Mouse (Mus musculus) gastrocnemius, adult 8-10 months (tissue): ENCODE measurements around the gene Arid3a. TPM values are rescaled to one million over a fixed set of nuclear protein-coding genes. Genes with fewer than 3 reads are reported as not detected.
"Not testable (repeated sequence)": the region's sequence is repeated elsewhere in the genome, so short reads cannot be mapped to it uniquely, and the experiment has no call there.

Source experiments
- DNase-seq, 2 experiments: peaks; one replicate each; pipeline ENCODE4 v3.0.0; 2022; ENCODE audit warnings: low spot score in 2 of 2
- total RNA-seq, 4 experiments: library from RNA; stranded (reverse); gene quantifications; 2 replicates each; pipeline ENCODE4 v1.2.4; 2022

The Arid3a gene
- total RNA-seq, 4 experiments from 2014 or later, result 1.5 to 2.3 (median 2.1) TPM

DNA sequence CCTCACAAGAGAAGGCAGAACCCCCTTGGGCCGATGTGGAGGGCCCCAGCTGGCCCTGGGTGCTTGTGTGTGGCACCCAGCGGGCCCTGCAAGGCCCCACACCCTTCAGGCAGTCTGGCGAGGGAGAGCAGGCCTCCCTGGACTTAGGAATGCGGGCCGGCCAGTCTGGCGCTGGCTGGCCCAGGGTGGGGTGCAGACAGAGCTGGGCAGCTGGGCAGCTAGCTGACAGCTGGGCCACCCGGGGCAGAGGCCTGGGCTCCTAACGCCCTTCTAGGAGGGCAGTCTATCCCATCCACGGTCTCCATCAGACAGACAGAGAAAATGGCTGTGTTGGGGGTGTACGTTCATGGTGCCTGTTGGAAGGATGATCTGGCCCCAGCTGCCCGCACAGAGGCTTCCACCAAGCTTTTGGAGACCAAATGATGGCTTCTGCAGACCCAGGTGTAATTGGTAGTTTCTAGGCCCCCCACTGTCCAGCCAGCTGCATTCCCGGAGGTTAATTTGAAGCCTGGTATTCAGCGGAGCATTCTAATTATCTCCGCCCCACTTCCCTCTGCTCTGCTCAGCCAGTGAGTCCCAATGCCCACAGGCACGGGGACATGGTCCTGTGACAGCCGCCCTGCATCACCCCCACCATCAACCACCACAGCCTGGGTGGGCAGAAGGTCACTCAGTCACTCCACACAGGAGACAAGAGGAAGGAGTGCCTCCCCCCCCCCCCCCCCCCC is 18.8 kb downstream of the Arid3a start:
- DNase-seq, result no peak

DNA sequence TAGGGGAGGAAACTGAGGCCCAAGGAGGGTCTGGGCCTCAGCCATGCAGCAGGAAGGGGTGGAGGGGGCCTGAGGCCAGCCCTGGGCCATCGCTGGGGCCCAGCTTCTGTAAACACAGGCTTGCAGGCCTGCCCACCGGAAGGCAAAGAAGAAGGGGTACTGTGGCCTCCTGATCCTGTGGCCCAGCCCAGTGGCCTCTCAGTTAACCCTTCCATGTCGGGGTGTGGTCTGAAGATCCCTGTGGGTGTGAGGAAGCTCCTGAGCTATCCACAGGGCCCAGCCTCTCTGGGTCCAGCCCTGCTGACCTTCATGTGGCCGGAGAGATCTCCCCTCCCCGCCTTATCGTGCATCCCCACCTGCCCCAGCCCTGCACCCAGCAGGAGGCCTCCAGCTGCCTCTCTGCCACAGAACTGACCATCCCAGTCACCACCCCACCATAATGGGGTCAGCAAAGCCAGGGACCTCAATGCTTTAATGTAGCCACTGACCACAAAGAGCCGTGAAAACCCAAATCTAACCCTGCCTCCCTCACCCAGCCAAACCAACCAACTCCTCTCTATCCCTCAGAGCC is 20.0 kb downstream of the Arid3a start:
- no peak for DNase-seq

DNA sequence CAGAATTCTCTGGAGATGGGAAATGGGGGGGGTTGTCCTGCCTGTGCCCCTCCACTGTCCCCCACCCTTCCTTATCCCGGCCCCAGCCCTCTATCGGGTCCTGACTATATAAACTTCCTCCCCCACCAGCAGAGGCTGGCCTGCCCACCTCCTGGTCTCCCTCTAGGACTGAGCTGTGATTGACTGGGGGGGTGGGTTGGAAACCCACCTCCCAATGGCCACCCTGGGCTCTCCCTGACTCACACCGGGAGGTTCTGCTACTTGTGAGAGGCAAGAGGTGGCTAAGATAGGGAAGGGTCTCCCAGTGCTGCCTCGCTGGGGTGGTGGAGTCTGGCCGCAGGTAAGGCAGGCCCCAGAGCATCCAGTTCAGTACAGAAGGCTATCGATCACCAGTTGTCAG is 20.7 kb downstream of the Arid3a start:
- DNase-seq, result no peak

DNA sequence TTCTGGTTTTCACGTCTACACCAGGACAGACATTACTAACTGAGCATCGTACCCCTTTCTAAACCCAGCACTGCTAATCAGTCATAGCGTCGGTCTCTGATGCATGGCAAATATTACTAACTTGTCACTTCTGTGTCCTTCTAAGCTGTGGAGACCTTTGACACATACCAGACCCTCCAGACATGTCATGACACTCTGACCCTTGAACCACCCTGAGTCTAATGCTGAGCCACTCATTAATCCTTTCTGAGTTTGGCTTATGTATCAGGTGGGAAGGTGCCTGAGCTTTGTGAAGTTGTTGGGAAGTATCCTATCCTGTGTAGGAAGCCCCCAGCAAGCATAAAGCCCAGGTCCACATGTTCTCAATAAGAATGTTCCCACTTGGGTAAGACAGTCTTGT is 23.0 kb downstream of the Arid3a start:
- no peak for DNase-seq

DNA sequence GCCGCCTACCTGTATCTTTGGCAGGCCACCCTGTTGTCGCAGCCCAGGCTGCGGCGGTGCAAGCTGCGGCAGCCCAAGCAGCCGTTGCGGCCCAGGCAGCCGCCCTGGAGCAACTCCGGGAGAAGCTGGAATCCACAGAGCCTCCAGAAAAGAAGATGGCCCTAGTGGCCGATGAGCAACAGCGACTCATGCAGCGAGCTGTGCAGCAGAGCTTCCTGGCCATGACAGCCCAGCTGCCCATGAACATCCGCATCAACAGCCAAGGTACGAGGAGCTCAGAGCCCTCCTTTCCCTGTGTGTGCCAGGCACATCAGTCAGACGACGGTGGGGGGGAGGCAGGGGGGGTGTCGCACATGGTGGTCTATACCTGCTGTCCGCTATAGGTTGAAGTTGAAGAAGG is 23.8 kb downstream of the Arid3a start:
- no peak for DNase-seq

DNA sequence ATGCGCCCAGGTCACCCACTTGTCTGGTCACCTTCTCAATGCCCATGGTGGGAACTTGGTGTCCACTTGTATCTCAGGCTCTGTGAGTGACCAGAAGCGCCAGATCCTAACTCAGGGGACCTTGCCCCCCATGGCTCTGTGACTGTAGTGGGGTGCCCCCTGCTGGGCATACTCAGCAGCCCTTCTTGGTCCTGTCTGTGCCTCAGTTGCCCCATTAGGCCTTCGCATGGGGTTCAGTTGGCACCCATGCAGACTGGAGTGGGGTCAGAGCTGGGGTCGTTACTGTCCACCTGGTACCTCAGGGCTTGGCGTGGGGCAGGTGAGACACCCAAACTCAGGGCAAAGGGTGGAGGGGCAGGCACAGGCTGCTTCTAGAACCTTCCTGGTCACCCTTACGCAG is 27.1 kb downstream of the Arid3a start:
- no peak for DNase-seq

DNA sequence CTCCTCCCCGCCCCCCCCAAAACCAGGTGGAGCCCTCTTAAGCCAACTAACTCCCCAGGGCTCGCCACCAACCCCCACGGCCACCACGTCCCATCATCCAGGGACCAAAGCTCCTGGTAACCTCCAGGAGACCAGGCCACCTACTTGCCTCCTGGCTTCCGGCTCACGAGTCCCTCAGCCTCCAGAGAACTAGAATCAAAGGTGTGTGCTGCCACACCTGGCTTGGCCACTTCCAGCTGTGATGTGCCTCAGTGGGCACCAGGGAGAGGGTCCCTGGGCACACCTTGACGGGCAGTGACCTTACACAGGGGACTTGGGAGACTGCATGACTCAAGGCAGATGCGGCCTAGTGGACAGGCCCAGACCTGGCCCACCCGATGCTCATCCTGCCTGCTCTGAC is 28.8 kb downstream of the Arid3a start:
- no peak for DNase-seq

DNA sequence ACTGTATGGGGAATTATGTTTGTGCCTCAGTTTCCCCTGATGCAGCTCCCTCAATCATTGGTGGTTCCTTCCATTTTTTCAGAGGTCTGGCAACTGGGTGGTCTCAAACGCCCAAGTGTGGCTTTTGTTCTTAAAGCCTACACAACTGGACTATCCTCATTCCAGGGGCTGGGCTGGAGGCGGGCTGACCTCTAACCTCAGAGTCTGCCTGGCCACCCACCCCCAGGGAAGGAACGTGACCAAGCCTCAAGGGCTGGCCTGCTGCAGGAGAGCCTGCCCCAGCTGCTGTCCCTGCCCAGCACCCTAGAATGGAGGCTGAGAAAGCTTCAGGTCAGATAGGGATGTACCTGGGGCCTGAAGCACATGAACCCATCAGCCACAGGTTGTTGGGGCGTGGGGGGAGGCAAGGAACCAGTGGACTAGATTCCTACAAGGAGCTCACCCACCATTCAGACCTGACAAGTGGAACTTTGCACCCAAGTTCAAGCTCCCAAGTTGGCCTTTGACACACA is 29.9 kb downstream of the Arid3a start:
- no peak for DNase-seq

DNA sequence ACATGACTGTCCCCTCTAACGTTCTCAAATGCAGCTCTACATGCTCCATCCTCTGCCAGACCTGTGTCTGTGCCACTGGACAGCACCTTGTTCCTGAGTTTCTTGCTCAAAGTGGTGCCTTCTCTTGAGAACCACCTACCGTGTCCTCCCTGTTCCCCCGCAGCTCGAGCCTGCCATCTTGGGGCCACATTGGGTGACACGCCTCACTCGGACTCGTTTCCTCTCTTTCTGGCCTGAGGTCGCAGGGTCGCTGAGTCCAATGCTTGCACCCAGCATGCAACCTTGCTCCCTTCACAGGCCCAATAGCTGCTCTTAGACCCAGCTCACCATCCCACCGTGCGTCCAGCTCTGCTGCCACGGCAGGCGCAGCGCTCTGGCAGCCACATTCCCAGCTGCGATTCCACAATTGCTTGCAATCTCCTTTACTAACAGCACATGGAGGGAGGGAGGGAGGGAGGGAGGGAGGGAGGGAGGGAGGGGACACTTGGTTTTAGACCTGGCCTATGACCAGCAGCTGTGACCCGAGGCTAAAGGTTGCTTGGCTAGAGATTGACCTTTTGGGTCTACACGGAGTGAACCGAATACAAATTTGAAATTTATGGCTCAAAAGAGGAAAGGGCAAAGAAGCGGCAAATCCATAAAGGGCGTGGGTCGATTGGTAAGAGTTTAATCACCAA is 31.4 kb downstream of the Arid3a start:
- peak; percentile 63 to 67 for DNase-seq

DNA sequence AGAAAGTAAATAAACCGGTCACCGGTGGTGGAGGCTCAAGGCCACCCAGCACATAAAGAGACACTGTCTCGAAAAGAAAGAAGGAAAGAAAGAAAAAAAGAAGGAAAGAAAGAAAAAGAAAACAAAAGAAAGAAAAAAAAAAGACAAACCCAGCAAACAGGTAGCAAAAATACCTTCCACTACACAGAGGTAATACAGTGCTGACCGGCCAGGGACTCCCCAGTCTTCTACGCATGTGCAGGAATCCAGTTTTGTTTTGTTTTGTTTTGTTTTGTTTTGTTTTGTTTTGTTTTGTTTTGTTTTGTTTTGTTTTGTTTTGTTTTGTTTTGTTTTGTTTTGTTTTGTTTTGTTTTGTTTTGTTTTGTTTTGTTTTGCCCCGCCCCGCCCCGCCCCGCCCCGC is 32.6 kb downstream of the Arid3a start:
- not testable (repeated sequence) for DNase-seq

DNA sequence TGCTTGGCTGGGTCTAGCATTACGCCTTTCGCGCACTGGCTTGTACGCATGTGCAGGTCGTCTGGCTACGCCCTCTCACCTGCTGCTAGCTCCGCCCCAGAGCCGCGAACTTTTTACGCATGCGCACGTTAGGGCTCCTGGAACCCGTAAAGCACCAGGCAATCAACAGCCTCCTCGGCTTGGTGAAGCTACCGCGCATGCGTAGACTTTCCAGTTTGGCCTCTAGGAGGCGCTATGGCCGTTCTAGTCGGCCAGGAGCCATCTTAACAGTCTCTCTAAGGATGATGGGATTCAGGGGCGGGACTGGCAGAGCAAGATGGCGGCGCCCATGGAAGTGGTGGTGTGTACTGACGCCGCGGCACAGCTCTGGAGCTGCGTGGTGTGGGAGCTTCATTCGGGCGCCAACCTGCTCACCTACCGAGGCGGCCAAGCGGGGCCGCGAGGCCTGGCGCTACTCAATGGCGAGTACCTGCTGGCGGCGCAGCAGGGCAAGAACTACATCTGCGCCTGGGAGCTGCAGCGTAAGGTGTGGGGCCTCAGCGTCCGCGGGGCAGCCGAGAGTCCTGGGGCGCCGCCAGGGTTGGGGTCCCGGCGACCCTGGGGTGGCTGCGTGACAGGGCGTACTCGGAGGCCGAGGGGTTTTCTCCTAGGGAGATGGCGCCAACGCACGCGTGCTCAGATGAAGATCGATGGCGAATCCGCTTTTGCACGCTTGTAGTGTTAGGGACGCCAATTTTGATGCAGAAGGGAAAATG is 33.2 kb downstream of the Arid3a start, which contains the start of gene Wdr18:
Gene Wdr18, plus strand, starts transcription at position 306 of the 755 bp plus-strand sequence.
- DNase-seq, result peak; percentile 98 to 99

DNA sequence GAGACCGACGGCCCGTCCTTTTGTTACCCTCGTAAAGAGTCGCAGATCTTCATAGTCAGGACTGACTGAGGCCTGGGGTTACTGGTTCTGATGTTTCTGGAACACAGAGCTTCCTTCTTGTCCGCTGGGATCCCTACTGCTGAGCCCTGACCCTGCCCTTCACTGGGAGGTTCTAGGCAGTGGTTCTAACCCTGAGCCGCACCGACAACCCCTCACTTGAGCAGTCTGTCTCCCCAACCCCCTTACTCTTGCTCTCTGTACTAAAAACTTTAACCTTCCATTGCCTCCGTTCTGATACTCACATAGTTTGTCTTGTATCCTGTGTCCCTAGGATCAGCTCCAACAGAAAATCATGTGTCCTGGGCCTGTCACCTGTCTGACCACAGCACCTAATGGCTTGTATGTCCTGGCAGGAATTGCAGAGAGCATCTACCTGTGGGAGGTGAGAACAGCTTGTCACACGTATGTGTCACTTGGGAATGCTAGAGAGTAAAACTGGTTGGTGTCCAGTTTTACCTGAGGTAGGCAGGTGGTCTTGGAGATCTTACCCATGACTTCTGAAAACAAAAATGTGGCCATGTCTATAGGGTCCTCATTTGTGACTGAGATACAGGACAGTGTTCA is 33.9 kb downstream of the Arid3a start:
- no peak for DNase-seq

DNA sequence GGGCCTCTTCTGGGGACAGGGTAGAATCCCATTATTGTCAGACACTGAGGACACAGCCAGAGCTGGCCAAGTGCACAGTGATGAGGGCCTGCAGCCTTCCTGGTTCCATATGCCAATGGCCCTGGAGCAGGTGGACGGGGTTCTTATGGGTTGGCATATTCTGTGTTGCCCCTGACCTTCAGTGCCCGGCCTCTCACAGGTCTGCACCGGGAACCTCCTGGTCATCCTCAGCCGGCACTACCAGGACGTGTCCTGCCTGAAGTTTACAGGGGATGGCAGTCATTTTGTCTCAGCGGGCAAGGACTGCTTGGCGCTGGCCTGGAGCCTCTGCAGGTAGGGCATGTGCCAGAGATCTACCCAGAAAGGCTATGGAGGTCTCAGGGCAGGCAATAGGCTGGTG is 37.9 kb downstream of the Arid3a start:
- DNase-seq, result no peak

DNA sequence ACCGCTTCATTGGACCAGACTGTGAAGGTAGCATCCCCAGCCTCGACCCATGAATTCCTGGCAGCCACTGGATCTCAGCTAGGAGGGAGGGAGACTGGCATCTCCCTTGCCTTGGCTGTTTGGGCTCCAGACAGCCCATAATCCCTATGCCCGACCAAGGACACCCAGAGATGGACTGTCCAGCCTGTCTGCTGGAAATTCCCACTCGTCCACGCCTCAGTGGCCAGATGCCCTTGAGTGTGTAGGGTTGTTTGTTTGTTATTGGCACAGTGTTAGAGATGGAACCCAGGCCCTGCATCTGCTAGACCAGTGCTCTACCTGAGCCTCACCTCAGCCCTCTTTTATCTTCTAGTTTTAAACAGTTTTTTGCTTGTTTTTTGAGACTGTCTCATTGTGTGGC is 38.5 kb downstream of the Arid3a start:
- DNase-seq, result no peak

DNA sequence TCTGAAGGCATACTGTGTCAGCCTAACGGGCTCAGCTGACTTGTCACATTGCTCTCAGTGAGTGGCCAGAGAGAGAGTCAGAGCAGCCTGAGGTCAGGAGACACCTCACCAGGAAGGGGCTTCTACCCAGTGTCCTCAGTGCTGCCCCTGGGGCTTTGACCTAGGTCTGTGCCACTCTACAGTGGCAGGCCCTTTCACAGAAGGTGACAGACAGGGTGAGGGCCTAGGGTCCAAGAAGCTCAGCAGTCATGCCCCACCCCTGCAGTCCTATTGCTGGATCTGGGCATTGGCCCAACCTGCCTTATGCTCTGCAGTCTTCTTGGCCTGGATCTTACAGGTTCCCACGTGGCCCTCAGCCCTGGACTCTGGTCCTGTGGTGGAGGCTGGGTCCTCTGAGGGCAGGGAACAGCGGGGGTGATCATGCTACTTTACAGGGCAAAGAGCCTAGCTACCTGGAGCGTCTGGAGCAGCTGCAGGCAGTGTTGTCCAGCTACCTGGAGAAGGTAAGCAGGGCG is 40.1 kb downstream of the Arid3a start:
- DNase-seq, result peak in 1 of 2 experiments; percentile 59

DNA sequence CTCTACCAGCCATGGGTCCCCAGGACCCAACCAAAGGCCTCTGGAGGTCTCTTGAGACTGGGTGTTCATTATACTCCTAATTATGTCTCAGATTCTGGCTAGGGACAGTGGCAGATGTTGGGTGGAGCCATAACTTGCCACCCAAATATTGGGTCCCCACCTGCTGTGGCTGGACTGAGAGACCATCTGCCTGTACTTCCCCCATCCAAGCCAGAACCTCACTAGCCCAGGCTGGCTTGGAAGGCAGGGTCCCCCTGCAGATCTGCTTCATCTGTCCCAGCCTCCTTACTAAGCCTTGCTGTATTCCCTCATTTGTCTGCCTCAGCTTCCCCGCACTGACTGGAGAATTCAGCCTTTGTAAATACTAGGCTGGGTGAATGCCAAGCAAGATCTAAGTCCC is 41.3 kb downstream of the Arid3a start:
- no peak for DNase-seq

DNA sequence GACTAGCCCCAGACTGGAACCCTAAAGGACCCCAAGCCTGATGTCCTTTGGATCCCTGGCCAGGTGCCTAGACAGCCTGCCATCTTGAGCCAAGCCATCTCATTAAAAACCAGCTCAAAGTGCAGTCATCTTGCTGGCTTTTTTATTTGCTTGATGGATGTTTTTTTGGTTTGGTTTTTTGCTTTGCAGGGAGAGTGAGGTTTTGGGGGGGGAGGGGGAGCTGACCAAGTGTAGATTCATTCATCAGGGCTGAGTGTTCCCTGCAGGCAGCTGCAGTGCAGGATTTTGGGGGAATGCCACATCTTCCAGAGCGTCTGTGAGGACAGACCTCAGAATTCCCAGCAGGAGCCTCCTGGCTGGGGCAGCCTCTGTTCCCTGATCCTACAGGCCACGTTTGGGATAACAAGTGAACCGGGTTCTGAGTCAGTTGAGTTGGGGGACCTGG is 42.3 kb downstream of the Arid3a start:
- DNase-seq, result no peak

DNA sequence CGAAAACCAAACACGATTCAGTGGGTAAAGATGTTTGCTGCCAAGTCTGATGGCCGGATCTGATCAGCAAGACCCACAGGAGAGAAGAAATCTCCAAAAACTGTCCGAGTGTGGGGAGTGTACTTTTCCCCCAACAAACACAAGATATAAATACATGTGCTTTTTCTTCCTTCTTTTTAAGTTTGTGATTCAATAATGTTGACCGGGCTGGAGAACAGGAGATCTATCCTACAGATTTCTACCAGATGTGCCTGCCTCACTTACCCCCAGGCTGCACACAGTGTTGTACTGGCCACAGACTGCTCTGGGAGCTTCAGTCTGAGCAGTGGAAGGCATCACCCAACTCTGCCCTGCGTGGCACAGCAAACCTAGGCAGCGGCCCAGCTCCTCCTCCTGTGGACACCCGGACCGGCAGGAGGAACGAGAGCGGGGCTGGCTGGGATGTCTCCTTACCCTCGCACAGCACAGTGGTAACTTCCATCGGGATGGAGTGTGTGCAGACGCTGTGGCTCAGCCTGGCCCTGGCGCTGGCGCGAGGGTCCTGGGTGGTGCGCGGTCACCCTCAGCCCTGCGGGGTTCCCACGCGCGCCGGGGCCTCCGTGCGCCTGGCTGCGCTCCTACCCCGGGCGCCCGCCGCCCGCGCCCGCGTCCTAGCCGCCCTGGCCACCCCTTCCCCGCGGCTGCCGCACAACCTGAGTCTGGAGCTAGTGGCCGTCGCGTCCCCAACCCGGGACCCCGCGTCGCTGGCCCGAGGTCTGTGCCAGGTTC is 43.8 kb downstream of the Arid3a start, which contains the start of gene Grin3b:
Gene Grin3b, plus strand, starts transcription at position 301 of the 768 bp plus-strand sequence.
- no peak for DNase-seq

DNA sequence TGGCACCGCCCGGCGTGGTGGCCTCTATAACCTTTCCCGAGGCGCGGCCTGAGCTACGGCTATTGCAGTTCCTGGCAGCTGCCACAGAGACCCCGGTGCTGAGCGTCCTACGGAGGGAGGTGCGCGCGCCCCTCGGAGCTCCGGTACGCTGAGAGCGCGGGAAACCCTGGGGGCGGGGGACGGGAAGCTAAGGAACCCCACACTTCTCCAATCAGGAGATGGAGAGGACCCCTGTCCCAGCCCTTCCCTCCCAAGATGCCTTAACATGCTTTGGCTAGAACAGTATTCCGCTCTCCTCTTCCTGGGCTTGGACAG is 44.3 kb downstream of the Arid3a start:
- DNase-seq, result no peak

DNA sequence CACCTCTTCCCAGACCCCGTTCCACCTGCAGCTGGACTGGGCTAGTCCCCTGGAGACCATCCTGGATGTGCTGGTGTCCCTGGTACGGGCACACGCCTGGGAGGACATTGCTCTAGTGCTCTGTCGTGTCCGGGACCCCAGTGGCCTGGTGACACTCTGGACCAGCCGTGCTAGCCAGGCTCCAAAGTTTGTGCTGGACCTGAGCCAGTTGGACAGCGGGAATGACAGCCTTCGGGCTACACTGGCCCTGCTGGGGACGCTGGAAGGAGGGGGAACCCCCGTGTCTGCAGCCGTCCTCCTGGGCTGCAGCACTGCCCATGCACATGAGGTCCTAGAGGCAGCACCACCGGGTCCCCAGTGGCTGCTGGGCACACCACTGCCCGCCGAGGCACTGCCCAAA is 46.0 kb downstream of the Arid3a start:
- DNase-seq, result no peak
